ENCODE assay signal across 9 mouse cellular contexts in genomic region chr9:99242035-99242434, GRCm38 (mm10). TPM values are rescaled to one million over a fixed set of nuclear protein-coding genes. Genes with fewer than 3 reads are reported as not detected.
A peak's percentile ranks its signal among the peaks of the same experiment; 100 is the strongest.
DNase-seq lines count a peak whose midpoint lies in the region; ATAC-seq lines count a peak whose summit lies in the region.
"Had no signal": no experiment of that assay in that cellular context is flagged by ENCODE, and none has a peak within 500 bp of the region (broad histone marks: within the 10 kb centered on the region; RNA-seq: fewer than 3 reads in every experiment).

No protein-coding gene starts in this region.

- no peak for ATAC-seq in cerebellum, adult (ENCODE audit: insufficient number of reproducible peaks, low FRiP score, low TSS enrichment)
- no peak for ATAC-seq in intestine, embryonic 14.5 days (replicated peaks; ENCODE audit: low FRiP score, low TSS enrichment, low read depth)
- no peak for ATAC-seq in midbrain, embryonic 12.5 days (ENCODE audit: low FRiP score, low read depth)

- no peaks in the 10 kb centered on the region for H3K9me3 ChIP-seq in intestine, embryonic 14.5 days (ENCODE audit: control insufficient read depth, low read length)
- no peaks in the 10 kb centered on the region for H3K9me3 ChIP-seq in midbrain, embryonic 12.5 days

- H3K9ac ChIP-seq in intestine, embryonic 14.5 days (ENCODE audit: low read length), result no peak overlapping the region
- H3K9ac ChIP-seq in midbrain, embryonic 12.5 days (replicated peaks), result no peak overlapping the region

- H3K4me2 ChIP-seq in intestine, embryonic 14.5 days (ENCODE audit: low read length), result peak overlapping the region; percentile 71; the same call in 1 of the 2 replicates
- peak overlapping the region; percentile 73; the same call in 1 of the 2 replicates for H3K4me2 ChIP-seq in midbrain, embryonic 12.5 days (replicated peaks)

- no peaks in the 10 kb centered on the region for H3K4me1 ChIP-seq in intestine, embryonic 14.5 days (replicated peaks; ENCODE audit: control insufficient read depth, insufficient read depth, low read length)
- H3K4me1 ChIP-seq in midbrain, embryonic 12.5 days, result peaks cover 10% of the 10 kb centered on the region

- intact Hi-C loops in left cerebral cortex, postnatal 25 days (cut with DNase I), result loop anchor here (1.0 to 10.0 kb wide), 3 partner anchors 178 to 257 kb away; partner anchors contain the start of gene Faim

- H3K27ac ChIP-seq in intestine, embryonic 14.5 days (ENCODE audit: low read depth), result no peak overlapping the region
- no peak overlapping the region for H3K27ac ChIP-seq in midbrain, embryonic 12.5 days (replicated peaks)

- H3K27me3 ChIP-seq in intestine, embryonic 14.5 days (replicated peaks; ENCODE audit: control insufficient read depth, insufficient read depth, low read length), result no peaks in the 10 kb centered on the region
- peaks cover 3% of the 10 kb centered on the region; the same call in 1 of the 2 replicates for H3K27me3 ChIP-seq in midbrain, embryonic 12.5 days

- H3K4me3 ChIP-seq in intestine, embryonic 14.5 days (ENCODE audit: low read depth, low read length), result no peak overlapping the region
- H3K4me3 ChIP-seq in midbrain, embryonic 12.5 days, result no peak overlapping the region

- under 1% methylated on average over 7 of the region's 7 CpGs for WGBS in intestine, embryonic 14.5 days
- WGBS in midbrain, embryonic 12.5 days, result 5% methylated on average over 7 of the region's 7 CpGs

- peak; percentile 44 for DNase-seq in cerebellum, adult 11 months
- peak; percentile 65 for DNase-seq in c-Kit-positive CD71-positive TER-119-negative erythroid progenitor cells, embryonic 14.5 days (ENCODE audit: low read depth)
- DNase-seq in frontal cortex, postnatal 14 days (ENCODE audit: low spot score in 2 of 2), result peak; percentile 23 to 46
- peak; percentile 72 for DNase-seq in intestine, embryonic 14.5 days (ENCODE audit: low spot score)
- peak; percentile 62 to 73 for DNase-seq in left cerebral cortex, postnatal 25 days (ENCODE audit: low spot score in 2 of 2)
- peak; percentile 52 to 68 for DNase-seq in spleen, postnatal 10 days (ENCODE audit: low spot score in 2 of 2)

- H3K36me3 ChIP-seq in intestine, embryonic 14.5 days (ENCODE audit: control insufficient read depth, insufficient read depth, low read length), result no peaks in the 10 kb centered on the region; the same call in 1 of the 2 replicates
- peaks cover 5% of the 10 kb centered on the region; the same call in 1 of the 2 replicates for H3K36me3 ChIP-seq in midbrain, embryonic 12.5 days

RNA-seq across cellular contexts. Expression of gene Cep70, which starts 1.1 kb away (rescaled TPM):
- 28.0 and 30.6 TPM in 2 replicates for polyA plus RNA-seq in intestine, embryonic 14.5 days (2014; fragmentation: Nextera tagmentation; extraction: Ambion mirVana)
- total RNA-seq in left cerebral cortex, postnatal 25 days (2021), result 10 to 100 TPM; 19.8 to 23.9 TPM
- 53.5 and 57.0 TPM in 2 replicates for polyA plus RNA-seq in midbrain, embryonic 12.5 days (2016; fragmentation: Nextera tagmentation; extraction: Ambion mirVana)

RNA-seq across cellular contexts. Expression of gene Faiml, which starts 5.0 kb away (rescaled TPM):
- not detected in 2 replicates for polyA plus RNA-seq in intestine, embryonic 14.5 days (2014; fragmentation: Nextera tagmentation; extraction: Ambion mirVana)
- total RNA-seq in left cerebral cortex, postnatal 25 days (2021), result not detected
- not detected in 2 replicates for polyA plus RNA-seq in midbrain, embryonic 12.5 days (2016; fragmentation: Nextera tagmentation; extraction: Ambion mirVana)
- polyA plus RNA-seq: stomach, embryonic 14.5 days had no signal
